Mouse (Mus musculus) kidney, adult 8-10 months (tissue): ENCODE measurements around the gene Als2cr12.
A peak's percentile ranks its signal among the peaks of the same experiment; 100 is the strongest.
"Not testable (repeated sequence)": the region's sequence is repeated elsewhere in the genome, so short reads cannot be mapped to it uniquely, and the experiment has no call there.

Experiments used
- DNase-seq, 2 experiments: peaks; one replicate each; pipeline ENCODE4 v3.0.0; 2022

The Als2cr12 gene

GRCm38 (mm10) chr1:58717589-58718270, 21.9 kb upstream of the Als2cr12 start:
- DNase-seq: no peak

DNA sequence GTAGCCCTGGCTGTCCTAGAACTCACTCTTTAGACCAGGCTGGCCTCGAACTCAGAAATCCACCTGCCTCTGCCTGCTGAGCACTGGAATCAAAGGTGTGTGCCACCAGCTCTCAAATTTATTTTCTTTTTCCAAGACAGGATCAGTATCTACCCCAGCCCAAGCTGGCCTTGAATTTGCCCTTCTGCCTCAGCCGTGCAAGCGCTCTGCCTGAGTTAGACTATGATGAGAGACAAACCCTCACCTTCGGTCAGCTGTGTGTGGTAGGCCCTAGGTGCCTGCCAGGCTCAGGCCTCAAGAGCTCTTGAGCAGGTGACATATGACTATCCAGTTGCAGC, 21.1 kb upstream of the Als2cr12 start:
- DNase-seq: no peak

DNA sequence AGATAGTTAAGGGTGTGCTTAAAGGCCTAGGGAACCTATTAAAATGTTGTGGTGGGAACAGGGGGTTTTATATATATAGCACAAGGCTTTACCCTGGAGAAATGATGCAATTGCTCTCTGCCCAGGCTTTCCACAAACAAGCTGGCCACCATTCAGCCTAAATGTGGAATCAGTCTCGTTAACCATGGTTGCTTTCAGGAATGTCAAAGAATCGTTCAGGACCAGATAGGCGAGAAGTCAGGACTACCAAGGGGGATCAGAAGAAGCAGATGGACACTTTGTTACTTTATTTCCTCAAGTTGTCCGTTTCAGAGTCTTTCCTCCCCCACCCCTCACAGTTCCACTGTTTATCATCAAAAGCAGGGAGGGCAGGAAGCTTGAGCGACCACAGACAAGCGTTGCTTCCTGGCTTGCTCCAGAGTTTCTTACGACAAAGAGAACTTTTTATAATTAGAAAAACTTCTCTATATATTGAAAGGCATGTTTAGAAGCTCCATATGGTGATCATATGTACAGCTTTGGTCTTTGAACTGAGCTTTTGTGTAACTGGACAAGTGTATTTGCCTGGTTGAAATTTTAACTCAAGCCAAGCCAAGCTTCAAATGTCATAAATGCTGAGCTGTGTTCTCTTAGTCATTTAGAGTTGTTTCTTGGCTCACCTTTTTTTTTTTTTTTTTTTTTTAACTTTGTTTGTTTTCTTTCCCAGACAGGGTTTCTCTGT, 20.5 kb upstream of the Als2cr12 start:
- DNase-seq: no peak

DNA sequence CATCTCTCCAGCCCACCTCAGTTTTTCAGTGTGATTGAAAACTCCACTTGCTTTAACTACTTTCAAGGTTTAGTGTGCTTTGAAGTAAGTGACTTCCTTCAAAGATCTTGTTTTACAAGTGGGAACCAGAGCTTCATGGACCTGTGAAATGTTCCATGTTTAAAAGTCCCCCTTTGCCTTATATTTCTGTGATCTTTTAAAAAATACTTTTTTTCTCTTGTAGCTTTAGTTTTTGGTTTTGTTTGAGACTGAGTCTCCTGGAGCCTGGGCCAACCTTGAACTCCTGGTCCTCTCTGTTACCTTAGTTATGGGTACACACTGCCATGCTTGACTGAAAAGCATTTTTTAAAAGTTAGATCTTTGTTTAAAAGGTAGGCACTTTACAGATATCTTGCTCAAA, 19.7 kb upstream of the Als2cr12 start:
- no peak for DNase-seq

- no peak for DNase-seq
These were observed 18.6 kb upstream of the Als2cr12 start for GRCm38 (mm10) chr1:58714361-58714760.

GRCm38 (mm10) chr1:58713893-58714231, 18.1 kb upstream of the Als2cr12 start:
- peak; percentile 75 to 82 for DNase-seq

DNA sequence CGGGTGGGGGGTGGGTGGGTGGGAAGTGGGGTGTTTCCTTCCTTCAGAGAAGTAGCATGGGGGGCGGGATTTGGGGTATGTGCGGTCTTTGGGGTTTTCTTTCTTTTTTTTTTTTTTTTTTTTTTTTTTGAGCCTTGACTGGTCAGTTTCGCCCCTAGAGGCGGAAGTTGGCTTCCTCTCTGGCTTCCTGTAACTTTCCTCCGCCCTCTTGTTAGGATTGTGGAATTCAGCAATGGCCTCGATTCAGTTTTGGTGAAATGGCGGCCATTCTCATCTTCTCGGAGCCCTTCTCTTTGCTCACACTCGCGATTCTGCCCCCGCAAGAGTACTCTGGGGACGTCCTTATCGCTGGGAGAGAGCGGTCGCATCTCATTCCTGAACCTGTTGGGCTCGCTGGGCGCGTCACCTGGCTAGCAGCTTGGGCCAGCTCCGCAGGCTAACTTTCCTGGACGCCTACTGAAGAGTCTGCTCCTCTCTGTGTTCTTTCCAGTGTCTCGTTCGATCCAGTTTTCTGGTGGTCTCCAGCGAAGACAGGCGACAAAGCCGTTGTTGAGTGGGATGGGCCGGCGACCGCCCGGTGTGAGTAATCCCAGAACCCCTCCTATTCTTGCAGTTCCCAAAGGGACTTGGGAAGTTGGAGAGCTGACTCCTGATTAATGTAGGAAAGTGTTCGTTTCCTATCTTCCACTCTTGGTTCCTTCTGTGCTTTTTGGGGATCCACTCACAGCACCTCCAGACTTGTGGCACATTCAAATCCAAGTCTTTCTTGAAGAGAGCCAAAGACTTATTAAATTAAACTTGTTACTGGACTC, 17.5 kb upstream of the Als2cr12 start:
- peak; percentile 75 to 79 for DNase-seq

DNA sequence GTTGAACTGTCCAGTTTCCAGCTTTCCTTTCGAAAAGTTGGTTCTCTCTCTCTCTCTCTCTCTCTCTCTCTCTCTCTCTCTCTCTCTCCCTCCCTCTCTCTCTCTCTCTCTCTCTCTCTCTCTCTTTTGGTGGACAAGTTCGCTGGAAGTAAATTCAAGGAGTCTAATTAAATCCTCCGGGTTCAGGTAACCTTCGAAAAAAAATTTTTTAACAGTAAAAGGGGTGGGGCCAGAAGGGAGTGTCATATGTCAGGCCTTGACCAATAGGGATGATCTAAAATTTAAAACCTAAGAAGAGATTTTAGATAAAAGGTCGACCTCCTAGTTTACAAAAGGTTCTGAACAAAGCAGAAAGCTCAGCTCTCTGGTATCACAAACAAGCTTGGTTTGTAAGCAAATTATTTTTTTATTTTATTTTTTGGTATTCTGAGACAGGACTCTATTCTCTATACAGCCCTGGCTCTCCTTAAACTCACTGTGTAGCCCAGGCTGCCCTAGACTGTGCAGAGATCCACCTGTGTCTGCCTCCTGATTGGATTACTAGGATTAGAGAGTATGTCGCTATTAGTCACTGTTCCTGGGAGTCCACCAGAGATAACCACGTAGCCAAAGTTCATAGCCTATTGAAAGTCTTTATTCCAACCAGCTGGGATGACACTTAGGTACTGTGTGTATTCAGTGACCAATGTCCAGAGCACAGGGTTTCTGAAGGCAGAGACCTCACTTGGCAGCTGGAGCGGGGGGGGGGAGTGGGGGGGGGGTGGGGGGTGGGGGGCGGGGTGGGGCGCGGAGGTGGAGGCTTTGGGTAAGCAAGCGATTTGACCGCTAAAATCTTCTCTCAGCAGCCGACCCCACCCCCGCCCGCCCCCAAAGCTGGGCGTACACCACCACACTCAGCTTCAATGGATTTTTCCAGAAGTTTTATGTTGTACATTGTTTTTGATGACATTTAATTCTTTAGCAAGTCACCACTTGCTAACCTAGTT, 16.6 kb upstream of the Als2cr12 start:
- DNase-seq: peak; percentile 62 to 79

- peak; percentile 73 to 76 for DNase-seq
These were observed 15.7 kb upstream of the Als2cr12 start, which contains the start of gene Cflar for GRCm38 (mm10) chr1:58711365-58712016. Cflar (plus strand) TSS chr1:58711508.

DNA sequence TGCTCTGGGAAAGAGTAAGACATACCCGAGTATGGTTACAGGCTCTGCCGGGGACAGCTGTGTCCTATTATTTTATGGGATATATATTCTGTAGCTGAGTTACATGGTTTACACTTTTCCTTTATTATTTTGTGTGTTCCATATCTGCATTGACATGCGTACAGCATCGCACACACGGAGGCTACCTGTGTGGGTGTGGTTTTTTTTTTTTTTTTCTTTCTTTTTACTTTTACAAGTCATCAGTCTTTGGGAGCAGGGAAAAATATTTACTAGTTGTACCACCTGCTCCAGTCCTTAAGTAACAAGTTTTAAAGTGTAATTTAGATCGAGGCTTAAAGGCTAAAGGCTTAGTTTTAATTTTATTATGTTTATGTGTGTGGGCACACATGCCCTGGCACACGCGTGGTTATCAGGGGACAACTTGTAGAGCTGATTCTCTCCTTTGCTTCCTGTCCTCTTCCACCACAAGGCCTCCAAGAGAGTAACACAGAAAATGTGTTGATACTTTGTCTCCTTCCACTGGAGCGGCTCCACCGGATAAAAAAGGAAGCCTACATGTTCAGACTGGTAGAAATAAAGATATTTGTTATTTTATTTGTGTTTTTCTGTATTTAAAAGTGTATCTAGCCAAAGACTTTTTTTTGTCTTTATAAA, 15.0 kb upstream of the Als2cr12 start:
- no peak for DNase-seq

GRCm38 (mm10) chr1:58710043-58710442, 14.3 kb upstream of the Als2cr12 start:
- not testable (repeated sequence) for DNase-seq

DNA sequence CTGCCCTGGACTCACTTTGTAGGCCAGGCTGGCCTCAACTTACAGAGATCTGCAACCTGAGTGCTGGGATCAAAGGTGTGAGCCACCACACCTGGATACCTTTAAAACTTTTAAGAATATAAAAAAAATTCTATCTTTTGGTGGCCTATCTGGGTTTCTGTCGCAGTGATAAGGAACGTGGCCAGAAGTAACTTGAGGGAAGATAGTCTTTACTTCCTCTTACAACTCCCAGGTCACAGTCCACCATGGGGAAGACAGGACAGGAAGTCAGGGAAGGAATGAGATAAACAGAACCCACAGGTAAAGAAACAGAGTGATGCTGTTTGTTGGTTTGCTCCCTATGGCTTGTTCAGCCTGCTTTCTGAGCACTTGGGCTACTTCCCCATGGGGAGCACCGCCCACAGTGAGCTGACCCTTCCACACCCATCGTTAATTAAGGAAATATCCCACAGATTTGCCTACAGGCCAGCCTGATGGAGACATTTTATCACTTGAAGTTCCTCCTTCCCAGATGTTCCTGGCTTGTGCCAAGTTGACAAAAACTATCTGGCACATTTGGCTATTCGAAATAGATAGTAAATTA, 4.9 kb upstream of the Als2cr12 start:
- not testable (repeated sequence) for DNase-seq

GRCm38 (mm10) chr1:58699988-58700387, 4.2 kb upstream of the Als2cr12 start:
- no peak for DNase-seq

DNA sequence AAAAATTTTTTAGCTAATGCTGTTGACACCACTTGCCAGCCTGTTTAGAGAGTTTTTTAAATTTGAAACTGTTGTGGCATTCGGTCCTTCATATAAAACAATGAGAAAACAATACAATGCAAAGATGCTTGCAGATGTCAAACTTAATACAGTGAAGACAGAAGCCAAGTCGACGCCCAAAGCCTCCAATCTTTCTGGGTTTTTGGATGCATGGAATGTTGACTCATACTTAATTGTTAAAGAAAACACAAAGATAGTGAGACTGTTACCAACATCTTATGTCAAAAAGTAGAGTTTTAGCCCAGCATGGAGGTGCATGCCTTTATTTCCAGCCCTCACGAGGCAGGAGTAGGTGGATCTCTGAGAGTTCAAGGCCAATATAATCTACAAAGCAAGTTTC, 3.0 kb upstream of the Als2cr12 start:
- no peak for DNase-seq

DNA sequence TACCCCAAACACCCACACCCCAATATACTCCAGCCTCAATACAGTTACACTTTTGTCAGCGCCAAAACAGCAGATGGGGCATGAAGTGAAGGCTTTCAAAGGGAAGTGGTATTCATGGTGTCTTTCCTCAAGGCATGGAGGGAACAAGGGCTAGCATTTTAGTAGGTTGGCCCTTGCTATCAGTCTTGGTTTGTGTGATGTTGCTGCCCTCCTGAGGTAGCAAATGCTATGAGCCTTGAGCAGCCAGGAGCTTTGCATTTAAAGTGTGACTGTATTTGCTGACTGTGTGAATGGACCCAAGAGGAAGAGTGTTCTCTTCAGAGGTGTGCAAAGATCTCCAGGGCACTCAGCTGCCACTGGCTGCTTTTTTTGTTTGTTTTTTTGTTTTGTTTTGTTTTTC, 1.8 kb upstream of the Als2cr12 start:
- peak in 1 of 2 experiments; percentile 32 for DNase-seq

DNA sequence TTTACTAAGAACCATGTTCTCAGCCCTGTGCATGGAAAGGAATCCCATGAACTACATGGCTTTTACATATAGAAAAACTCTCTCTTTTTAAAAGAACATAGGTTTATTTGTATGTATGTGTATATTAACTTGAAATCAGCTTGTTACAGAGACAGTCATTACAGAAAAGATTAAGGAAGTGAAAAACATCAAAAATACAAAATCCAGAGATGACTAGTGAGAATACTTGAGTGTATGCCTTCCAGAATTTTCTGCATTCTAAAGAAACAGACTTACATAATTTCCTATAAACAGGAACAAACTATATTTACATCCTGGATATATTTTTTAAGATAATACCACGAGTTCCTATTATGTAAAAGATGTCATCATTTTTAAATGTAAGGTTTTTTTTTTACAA, 2.1 kb downstream of the Als2cr12 start:
- DNase-seq: no peak

DNA sequence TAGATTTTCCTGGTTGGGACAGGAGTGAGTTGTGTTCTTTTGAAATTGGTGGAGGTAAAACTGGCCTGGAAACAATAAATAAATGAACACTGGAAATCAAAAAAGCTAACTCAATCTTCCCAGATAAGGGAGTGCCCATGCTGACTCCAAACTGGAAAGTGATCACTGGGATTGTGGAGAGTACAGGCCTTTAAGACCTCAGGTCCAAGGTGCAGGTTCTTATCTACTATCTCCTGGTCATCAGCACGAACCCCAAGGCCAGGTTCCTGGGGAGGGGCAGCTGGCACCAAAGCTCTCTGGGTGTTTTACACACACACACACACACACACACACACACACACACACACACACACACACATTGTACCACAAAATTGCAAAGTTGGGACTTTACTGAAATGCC, 4.1 kb downstream of the Als2cr12 start:
- not testable (repeated sequence) for DNase-seq

DNA sequence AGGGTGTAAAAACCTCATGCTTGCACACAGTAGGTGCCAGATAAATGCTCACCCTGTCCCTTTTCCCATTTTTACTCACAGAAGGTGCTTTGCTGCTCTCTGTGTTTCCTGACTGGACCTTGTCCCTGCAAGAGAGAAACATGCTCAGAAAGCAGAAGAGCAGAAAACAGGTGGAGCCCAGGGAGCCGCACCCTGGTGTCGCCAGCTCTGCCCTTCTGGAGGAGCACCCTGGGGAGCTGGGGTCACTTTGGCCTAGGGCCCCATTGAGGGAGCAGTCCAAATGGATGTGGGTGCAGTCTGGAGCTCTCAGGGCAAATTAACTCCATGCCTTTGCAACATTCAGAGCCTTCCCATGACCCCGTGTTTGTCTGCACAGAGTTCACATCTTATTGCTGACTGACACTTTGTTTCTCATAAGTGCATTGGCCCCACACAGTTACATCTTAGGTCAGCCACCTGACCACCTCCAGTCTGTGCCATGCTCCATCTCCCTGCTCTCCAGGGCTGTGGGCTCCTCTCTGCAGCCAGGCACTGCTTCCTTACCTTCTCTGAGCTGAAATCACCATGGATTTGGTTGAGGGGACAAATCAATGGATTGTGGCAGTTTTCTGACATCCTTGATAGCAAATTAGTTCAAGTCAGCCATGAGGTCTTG, 4.8 kb downstream of the Als2cr12 start:
- peak; percentile 45 to 48 for DNase-seq

- peak; percentile 6 to 9 for DNase-seq
These were observed 5.6 kb downstream of the Als2cr12 start for GRCm38 (mm10) chr1:58690006-58690744.

- no peak for DNase-seq
These were observed 6.4 kb downstream of the Als2cr12 start for GRCm38 (mm10) chr1:58689426-58689825.
